ENCODE assay signal across 8 mouse cellular contexts in genomic region chr4:140906076-140906826, GRCm38 (mm10). TPM values are rescaled to one million over a fixed set of nuclear protein-coding genes. Genes with fewer than 3 reads are reported as not detected.
A peak's percentile ranks its signal among the peaks of the same experiment; 100 is the strongest.
DNase-seq lines count a peak whose midpoint lies in the region; ATAC-seq and TF ChIP-seq lines count a peak whose summit lies in the region.

Padi2 (plus strand) TSS chr4:140906344.

- H3K36me3 ChIP-seq in C2C12 (ENCODE audit: control insufficient read depth, insufficient read depth) = no peaks in the 10 kb centered on the region
- no peaks in the 10 kb centered on the region for H3K36me3 ChIP-seq in forebrain, embryonic 10.5 days (replicated peaks)
- H3K36me3 ChIP-seq in heart, embryonic 14.5 days (ENCODE audit: control insufficient read depth, insufficient read depth, low read length) = no peaks in the 10 kb centered on the region
- no peaks in the 10 kb centered on the region for H3K36me3 ChIP-seq in liver, embryonic 12.5 days
- no peaks in the 10 kb centered on the region for H3K36me3 ChIP-seq in myocyte (ENCODE audit: control insufficient read depth, insufficient read depth)

- peak; percentile 95 for DNase-seq in brain, embryonic 14.5 days (ENCODE audit: low read depth)
- peak; percentile 84 for DNase-seq in forebrain, embryonic 10.5 days (ENCODE audit: extremely low spot score, low spot score)
- DNase-seq in kidney, postnatal 10 days = peak; percentile 91
- DNase-seq in spleen, postnatal 36 days (ENCODE audit: low spot score in 2 of 2) = peak; percentile 86

- no peaks in the 10 kb centered on the region for H3K9me3 ChIP-seq in forebrain, embryonic 10.5 days
- no peaks in the 10 kb centered on the region for H3K9me3 ChIP-seq in heart, embryonic 14.5 days (ENCODE audit: control insufficient read depth, low read length)
- no peaks in the 10 kb centered on the region for H3K9me3 ChIP-seq in liver, embryonic 12.5 days (replicated peaks)

- no peak within 1 kb of the TSS for H3K27ac ChIP-seq in forebrain, embryonic 10.5 days
- no peak within 1 kb of the TSS for H3K27ac ChIP-seq in heart, embryonic 14.5 days (replicated peaks in 1 of 2; ENCODE audit: control insufficient read depth in 1 of 2, insufficient read depth in 1 of 2, low read depth in 2 of 2, low read length in 2 of 2)
- H3K27ac ChIP-seq in liver, embryonic 12.5 days = no peak within 1 kb of the TSS

- H3K79me2 ChIP-seq in C2C12 (ENCODE audit: control insufficient read depth, insufficient read depth) (no peaks in the 10 kb centered on the region), myocyte (ENCODE audit: control insufficient read depth, insufficient read depth) (no peaks in the 10 kb centered on the region)

- no peak for TF ChIP-seq POLR2A in brain, embryonic 14.5 days (IDR thresholded peaks at IDR 0.05; ENCODE audit: borderline replicate concordance, extremely low read depth, insufficient read depth, insufficient read length, poor library complexity, severe bottlenecking)
- no peak for TF ChIP-seq POLR2A in myocyte (IDR thresholded peaks at IDR 0.05; ENCODE audit: insufficient read length, low read depth)

- peak; percentile 43; the same call in 1 of the 2 replicates for ATAC-seq in heart, embryonic 14.5 days (ENCODE audit: insufficient number of reproducible peaks, insufficient read depth, low FRiP score, low read depth)
- ATAC-seq in liver, embryonic 12.5 days = peak; percentile 63

- H3K4me1 ChIP-seq in forebrain, embryonic 10.5 days = peaks cover 26% of the 10 kb centered on the region
- peaks cover 10 to 12% of the 10 kb centered on the region in 2 experiments for H3K4me1 ChIP-seq in heart, embryonic 14.5 days (ENCODE audit: control insufficient read depth in 2 of 2, insufficient read depth in 2 of 2, low read length in 2 of 2)
- peaks cover 58% of the 10 kb centered on the region for H3K4me1 ChIP-seq in liver, embryonic 12.5 days

- H3K4me2 ChIP-seq in heart, embryonic 14.5 days (ENCODE audit: low read length) = peak within 1 kb of the TSS; percentile 76
- H3K4me2 ChIP-seq in liver, embryonic 12.5 days = peak within 1 kb of the TSS; percentile 72
- peak within 1 kb of the TSS; percentile 56 for H3K4me2 ChIP-seq in myocyte (ENCODE audit: low read depth)

- no peaks in the 10 kb centered on the region for H3K79me3 ChIP-seq in C2C12 (ENCODE audit: low read depth)

- H3ac ChIP-seq in C2C12 (ENCODE audit: control insufficient read depth, insufficient read length, low read depth) = peak within 1 kb of the TSS; percentile 7
- H3ac ChIP-seq in myocyte (ENCODE audit: control insufficient read depth, insufficient read length) = no peak within 1 kb of the TSS

- 2% methylated on average over 37 of the region's 37 CpGs for WGBS in forebrain, embryonic 10.5 days
- 2% methylated on average over 37 of the region's 37 CpGs for WGBS in heart, embryonic 14.5 days
- WGBS in liver, embryonic 12.5 days (ENCODE audit: insufficient replicate concordance) = 3% methylated on average over 37 of the region's 37 CpGs

- H3K4me3 ChIP-seq in C2C12 (ENCODE audit: insufficient read depth, poor library complexity, severe bottlenecking) = no peak within 1 kb of the TSS
- peak within 1 kb of the TSS; percentile 53 for H3K4me3 ChIP-seq in forebrain, embryonic 10.5 days
- peak within 1 kb of the TSS; percentile 41 to 50 for H3K4me3 ChIP-seq in heart, embryonic 14.5 days (ENCODE audit: control insufficient read depth in 1 of 2, insufficient read depth in 1 of 2, low read depth in 1 of 2, low read length in 2 of 2)
- H3K4me3 ChIP-seq in liver, embryonic 12.5 days = peak within 1 kb of the TSS; percentile 50
- H3K4me3 ChIP-seq in myocyte = no peak within 1 kb of the TSS

- peak within 1 kb of the TSS; percentile 42 for H3K9ac ChIP-seq in heart, embryonic 14.5 days (ENCODE audit: low read length)
- H3K9ac ChIP-seq in liver, embryonic 12.5 days = peak within 1 kb of the TSS; percentile 40; the same call in 1 of the 2 replicates

- H3K27me3 ChIP-seq in C2C12 (ENCODE audit: control insufficient read depth, insufficient read depth, insufficient read length) = no peaks in the 10 kb centered on the region
- H3K27me3 ChIP-seq in forebrain, embryonic 10.5 days (ENCODE audit: poor library complexity, severe bottlenecking) = peaks cover 77% of the 10 kb centered on the region
- H3K27me3 ChIP-seq in heart, embryonic 14.5 days (ENCODE audit: control insufficient read depth, insufficient read depth, low read length) = peaks cover 42% of the 10 kb centered on the region
- H3K27me3 ChIP-seq in liver, embryonic 12.5 days (replicated peaks) = peaks cover 77% of the 10 kb centered on the region
- no peaks in the 10 kb centered on the region for H3K27me3 ChIP-seq in myocyte (ENCODE audit: control insufficient read depth, insufficient read depth, insufficient read length)

- no peak for TF ChIP-seq CTCF in C2C12 (IDR thresholded peaks at IDR 0.05; ENCODE audit: control insufficient read depth, insufficient read depth, insufficient read length)
- no peak for TF ChIP-seq CTCF in brain, embryonic 14.5 days (IDR thresholded peaks at IDR 0.05; ENCODE audit: borderline replicate concordance, extremely low read depth, insufficient read depth, insufficient read length)

TF ChIP-seq in C2C12, 6 proteins besides CTCF, POLR2A, EP300 and RAD21:
- TF ChIP-seq CEBPB (IDR thresholded peaks at IDR 0.05; ENCODE audit: low read depth) (no peak), MYOG (IDR thresholded peaks at IDR 0.05; ENCODE audit: control insufficient read depth, extremely low read depth, insufficient read length) (no peak), USF1 (IDR thresholded peaks at IDR 0.05; ENCODE audit: low read depth) (no peak), FOSL1 (IDR thresholded peaks at IDR 0.05; ENCODE audit: insufficient read depth, low read length, poor library complexity, severe bottlenecking) (no peak), MYOD1 (IDR thresholded peaks at IDR 0.05; ENCODE audit: control insufficient read depth, insufficient read length, low read depth) (no peak)

TF ChIP-seq in myocyte, 11 proteins besides CTCF, POLR2A, EP300 and RAD21:
- no peak for TF ChIP-seq REST (IDR thresholded peaks at IDR 0.05; ENCODE audit: insufficient read depth, insufficient read length)
- TF ChIP-seq TCF3 (IDR thresholded peaks at IDR 0.05; ENCODE audit: insufficient read length, low read depth) = no peak
- no peak for TF ChIP-seq TCF12 (IDR thresholded peaks at IDR 0.05; ENCODE audit: insufficient read depth, poor library complexity, severe bottlenecking)
- no peak for TF ChIP-seq MYOG (IDR thresholded peaks at IDR 0.05; ENCODE audit: control insufficient read depth in 1 of 3, insufficient read depth in 1 of 3, insufficient read length in 2 of 3, low read depth in 2 of 3)
- TF ChIP-seq CEBPB (IDR thresholded peaks at IDR 0.05; ENCODE audit: insufficient read depth, poor library complexity, severe bottlenecking) = no peak
- no peak for TF ChIP-seq MYOD1 (IDR thresholded peaks at IDR 0.05; ENCODE audit: control insufficient read depth in 1 of 3, insufficient read length in 2 of 3, low read depth in 2 of 3)
- TF ChIP-seq POLR2AphosphoS2 (IDR thresholded peaks at IDR 0.05; ENCODE audit: insufficient read length, low read depth) = no peak
- no peak for TF ChIP-seq SRF (IDR thresholded peaks at IDR 0.05; ENCODE audit: control insufficient read depth, insufficient read length, low read depth)

RNA-seq across cellular contexts. Expression of gene Padi2, which starts in this region (rescaled TPM):
- 2.1 TPM for polyA plus RNA-seq in C2C12 (2012; fragmentation: generic; extraction: Trizol)
- 0.43 and 0.67 TPM in 2 replicates for polyA plus RNA-seq in brain, embryonic 14.5 days (2012; rRNA removed)
- polyA plus RNA-seq in forebrain, embryonic 10.5 days (2016; fragmentation: Nextera tagmentation; extraction: Ambion mirVana) = 0.30 and 0.66 TPM in 2 replicates
- polyA plus RNA-seq in heart, embryonic 14.5 days (2014; fragmentation: Nextera tagmentation; extraction: Ambion mirVana) = 0.89 and 1.2 TPM in 2 replicates
- 2.5 and 3.7 TPM in 2 replicates for polyA plus RNA-seq in liver, embryonic 12.5 days (2016; fragmentation: Nextera tagmentation; extraction: Ambion mirVana)
- polyA plus RNA-seq in myocyte (2012; fragmentation: generic; extraction: Trizol) = 20.7 TPM

Comparison
In these comparisons a context has a peak if more than half of its experiments do, and no peak if none do; other contexts are left out.
1. Peak in DNase-seq in brain, embryonic 14.5 days; RNA of the gene not detected or under 1 TPM.
2. Peak in DNase-seq and H3K4me3 ChIP-seq in forebrain, embryonic 10.5 days; RNA of the gene not detected or under 1 TPM.
3. H3K4me3 ChIP-seq: peak in heart, embryonic 14.5 days (2 of 2) and liver, embryonic 12.5 days (single experiment); none in C2C12 (single experiment) and myocyte (single experiment).
4. Peak in every context shown above with its lines, with median percentiles within 50 percentile points of each other: DNase-seq and H3K4me2 ChIP-seq.